Mouse (Mus musculus) kidney, adult 2 months (tissue): ENCODE results near the gene Iqsec1.

Source experiments
- CTCF ChIP-seq: fragments of 200-500 bp; conservative IDR thresholded peaks from 2 replicates; pipeline ENCODE4 v1.5.1; 2011; ENCODE audit warnings: low read depth, mild to moderate bottlenecking, control low read depth, low read length, moderate library complexity, mixed read lengths; ENCODE audit not compliant: insufficient read depth, insufficient read length
- POLR2A ChIP-seq: fragments of 200-500 bp; IDR thresholded peaks from one replicate; pipeline ENCODE4 v1.6.1; 2011; ENCODE audit warnings: low read depth, low read length, control low read depth

DNA sequence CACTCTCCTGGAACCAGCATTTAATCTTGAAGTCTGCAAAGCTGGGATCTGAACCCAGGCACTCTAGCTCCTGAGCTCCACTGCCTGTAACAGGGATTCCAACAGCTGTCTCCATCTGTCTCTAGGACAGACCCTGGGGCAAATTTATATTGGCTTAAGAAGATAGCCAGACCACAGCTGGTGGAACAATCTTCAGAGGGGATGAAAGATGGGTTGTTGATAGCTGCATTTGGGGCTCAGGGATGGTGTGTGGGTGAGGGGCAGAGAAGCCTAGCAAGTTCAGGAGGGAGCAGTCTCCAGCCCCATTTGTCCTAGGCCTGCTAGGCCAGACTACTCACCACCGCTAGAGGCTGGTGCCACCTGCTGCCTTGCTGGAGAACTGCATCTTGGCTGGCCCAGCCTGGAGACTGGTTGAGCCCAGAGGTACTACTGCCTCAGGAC lies 260.0 kb downstream of the Iqsec1 start:
- TF ChIP-seq POLR2A (no peak), CTCF (peak; percentile 99)
